In the genomic region with DNA sequence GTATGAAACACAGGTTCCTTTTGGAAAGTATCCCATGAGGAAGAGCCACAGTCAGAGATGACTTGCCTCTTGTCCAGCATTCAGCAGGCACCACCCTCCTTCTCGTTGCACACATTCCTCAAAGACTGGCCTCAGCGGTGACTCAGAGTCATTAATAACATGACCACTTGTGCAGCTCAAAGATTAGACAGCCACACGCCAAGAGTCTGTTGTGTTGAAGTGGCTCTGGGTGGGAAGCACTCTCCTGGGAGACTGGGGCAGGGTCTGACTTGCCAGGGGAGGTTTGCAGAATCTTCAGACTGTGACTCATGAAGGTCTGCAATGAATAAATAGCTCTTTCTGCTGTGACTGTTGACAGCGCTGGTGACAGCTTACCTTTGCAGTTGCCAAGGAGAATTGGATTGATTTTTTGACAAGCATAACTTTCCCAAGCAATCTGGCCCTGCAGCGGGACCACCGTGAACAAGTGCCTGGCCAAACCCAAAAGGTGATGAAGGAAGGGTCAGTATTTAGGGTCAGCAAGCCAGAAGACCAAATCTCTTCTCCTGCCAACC, we compare ENCODE assay signal across 10 mouse cellular contexts.
DNase-seq lines count a peak whose midpoint lies in the region; ATAC-seq and TF ChIP-seq lines count a peak whose summit lies in the region.
"Had no signal": no experiment of that assay in that cellular context is flagged by ENCODE, and none has a peak within 500 bp of the region (broad histone marks: within the 10 kb centered on the region; RNA-seq: fewer than 3 reads in every experiment).

No protein-coding gene starts in this region.

- H3K27ac ChIP-seq in kidney, adult 2 months (ENCODE audit: insufficient read depth, low read depth, low read length) = peak overlapping the region; percentile 7; the same call in 1 of the 2 replicates
- peak overlapping the region; percentile 78 to 81 for H3K27ac ChIP-seq in heart, embryonic 14.5 days (replicated peaks in 1 of 2; ENCODE audit: control insufficient read depth in 1 of 2, insufficient read depth in 1 of 2, low read depth in 2 of 2, low read length in 2 of 2)
- no peak overlapping the region for H3K27ac ChIP-seq in hindbrain, embryonic 14.5 days
- H3K27ac ChIP-seq in hindbrain, embryonic 12.5 days = no peak overlapping the region
- no peak overlapping the region for H3K27ac ChIP-seq in hindbrain, embryonic 13.5 days
- H3K27ac ChIP-seq: midbrain, embryonic 13.5 days had no signal

- H3K36me3 ChIP-seq in kidney, adult 2 months (ENCODE audit: control insufficient read depth, insufficient read depth, low read length) = no peaks in the 10 kb centered on the region
- no peaks in the 10 kb centered on the region for H3K36me3 ChIP-seq in heart, embryonic 14.5 days (ENCODE audit: control insufficient read depth, insufficient read depth, low read length)
- no peaks in the 10 kb centered on the region for H3K36me3 ChIP-seq in hindbrain, embryonic 14.5 days (replicated peaks; ENCODE audit: control insufficient read depth, insufficient read depth)
- H3K36me3 ChIP-seq in hindbrain, embryonic 12.5 days = no peaks in the 10 kb centered on the region
- H3K36me3 ChIP-seq in hindbrain, embryonic 13.5 days = no peaks in the 10 kb centered on the region
- H3K36me3 ChIP-seq: midbrain, embryonic 13.5 days had no signal

- TF ChIP-seq CTCF in kidney, adult 2 months (conservative IDR thresholded peaks at IDR 0.05; ENCODE audit: insufficient read depth, insufficient read length, low read depth, low read length) = no peak

- DNase-seq in kidney, adult 2 months = no peak
- DNase-seq in kidney, adult 11 months = no peak
- peak; percentile 57 for DNase-seq in adrenal gland, postnatal 10 days
- DNase-seq in mesoderm, embryonic 11.5 days (ENCODE audit: low read depth, low spot score) = peak; percentile 48
- DNase-seq in hindbrain, embryonic 14.5 days (ENCODE audit: low spot score) = no peak

- H3K27me3 ChIP-seq in kidney, adult 2 months (replicated peaks; ENCODE audit: control insufficient read depth, insufficient read depth, low read length) = no peaks in the 10 kb centered on the region
- H3K27me3 ChIP-seq in heart, embryonic 14.5 days (ENCODE audit: control insufficient read depth, insufficient read depth, low read length) = no peaks in the 10 kb centered on the region
- no peaks in the 10 kb centered on the region for H3K27me3 ChIP-seq in hindbrain, embryonic 14.5 days (ENCODE audit: control insufficient read depth, insufficient read depth, low read length)
- no peaks in the 10 kb centered on the region for H3K27me3 ChIP-seq in hindbrain, embryonic 12.5 days
- H3K27me3 ChIP-seq in hindbrain, embryonic 13.5 days = 0 out of 2 replicates have a peak, but pooled peaks cover 2% of the 10 kb centered on the region
- H3K27me3 ChIP-seq: midbrain, embryonic 13.5 days had no signal

- H3K9ac ChIP-seq in heart, embryonic 14.5 days (ENCODE audit: low read length) = 0 out of 2 replicates have a peak overlapping the region, but pooled peaks have one; percentile 12
- no peak overlapping the region for H3K9ac ChIP-seq in hindbrain, embryonic 14.5 days
- H3K9ac ChIP-seq in hindbrain, embryonic 12.5 days = no peak overlapping the region
- H3K9ac ChIP-seq in hindbrain, embryonic 13.5 days = no peak overlapping the region
- H3K9ac ChIP-seq: midbrain, embryonic 13.5 days had no signal

- H3K4me2 ChIP-seq in heart, embryonic 14.5 days (ENCODE audit: low read length) = peak overlapping the region; percentile 38
- H3K4me2 ChIP-seq in hindbrain, embryonic 14.5 days (replicated peaks) = no peak overlapping the region
- H3K4me2 ChIP-seq in hindbrain, embryonic 12.5 days (replicated peaks) = no peak overlapping the region
- no peak overlapping the region for H3K4me2 ChIP-seq in hindbrain, embryonic 13.5 days
- H3K4me2 ChIP-seq: midbrain, embryonic 13.5 days had no signal

- H3K9me3 ChIP-seq in heart, embryonic 14.5 days (ENCODE audit: control insufficient read depth, low read length) = no peaks in the 10 kb centered on the region
- no peaks in the 10 kb centered on the region for H3K9me3 ChIP-seq in hindbrain, embryonic 14.5 days (ENCODE audit: control insufficient read depth, low read length)
- no peaks in the 10 kb centered on the region for H3K9me3 ChIP-seq in hindbrain, embryonic 12.5 days (replicated peaks)
- no peaks in the 10 kb centered on the region for H3K9me3 ChIP-seq in hindbrain, embryonic 13.5 days
- H3K9me3 ChIP-seq: midbrain, embryonic 13.5 days had no signal

- WGBS in kidney, adult 2 months = 42% methylated on average over 6 of the region's 6 CpGs
- WGBS in heart, embryonic 14.5 days = 7% methylated on average over 6 of the region's 6 CpGs
- 44% methylated on average over 6 of the region's 6 CpGs for WGBS in hindbrain, embryonic 14.5 days
- 46% methylated on average over 6 of the region's 6 CpGs for WGBS in hindbrain, embryonic 12.5 days
- 64% methylated on average over 6 of the region's 6 CpGs for WGBS in hindbrain, embryonic 13.5 days

- no peak overlapping the region for H3K4me3 ChIP-seq in kidney, adult 2 months (ENCODE audit: insufficient read depth, low read depth, low read length)
- H3K4me3 ChIP-seq in heart, embryonic 14.5 days (ENCODE audit: control insufficient read depth in 1 of 2, insufficient read depth in 1 of 2, low read depth in 1 of 2, low read length in 2 of 2) = no peak overlapping the region
- H3K4me3 ChIP-seq in hindbrain, embryonic 14.5 days (replicated peaks; ENCODE audit: low read length) = no peak overlapping the region
- H3K4me3 ChIP-seq in hindbrain, embryonic 12.5 days = no peak overlapping the region
- H3K4me3 ChIP-seq in hindbrain, embryonic 13.5 days = no peak overlapping the region
- H3K4me3 ChIP-seq: erythroblast, embryonic 14.5 days; midbrain, embryonic 13.5 days had no signal

- H3K4me1 ChIP-seq in kidney, adult 2 months (ENCODE audit: control insufficient read depth, insufficient read depth, low read length) = peaks cover 50% of the 10 kb centered on the region
- H3K4me1 ChIP-seq in heart, embryonic 14.5 days (ENCODE audit: control insufficient read depth in 2 of 2, insufficient read depth in 2 of 2, low read length in 2 of 2) = peaks cover 25 to 50% of the 10 kb centered on the region in 2 experiments
- H3K4me1 ChIP-seq in hindbrain, embryonic 14.5 days (replicated peaks; ENCODE audit: control insufficient read depth, insufficient read depth, low read length) = no peaks in the 10 kb centered on the region
- H3K4me1 ChIP-seq in hindbrain, embryonic 12.5 days = 0 out of 2 replicates have a peak, but pooled peaks cover 3% of the 10 kb centered on the region
- H3K4me1 ChIP-seq in hindbrain, embryonic 13.5 days (replicated peaks) = peaks cover 3% of the 10 kb centered on the region; the same call in 1 of the 2 replicates
- H3K4me1 ChIP-seq: midbrain, embryonic 13.5 days had no signal

- no peak for TF ChIP-seq POLR2A in kidney, adult 2 months (IDR thresholded peaks at IDR 0.05; ENCODE audit: low read depth, low read length)

- ATAC-seq in heart, embryonic 14.5 days (ENCODE audit: insufficient number of reproducible peaks, insufficient read depth, low FRiP score, low read depth) = peak; percentile 87
- ATAC-seq in hindbrain, embryonic 14.5 days (ENCODE audit: low FRiP score) = no peak
- no peak for ATAC-seq in hindbrain, embryonic 12.5 days (ENCODE audit: low FRiP score)
- ATAC-seq in hindbrain, embryonic 13.5 days (ENCODE audit: low FRiP score) = no peak
- ATAC-seq: midbrain, embryonic 13.5 days had no signal

Comparison
In these comparisons a context has a peak if more than half of its experiments do, and no peak if none do; other contexts are left out.
1. DNase-seq: peak in adrenal gland, postnatal 10 days (single experiment) and mesoderm, embryonic 11.5 days (single experiment); none in kidney, adult 2 months (single experiment), kidney, adult 11 months (single experiment) and hindbrain, embryonic 14.5 days (single experiment).
2. H3K27ac ChIP-seq: peak in kidney, adult 2 months (single experiment) and heart, embryonic 14.5 days (2 of 2); none in hindbrain, embryonic 14.5 days (single experiment), hindbrain, embryonic 12.5 days (single experiment) and hindbrain, embryonic 13.5 days (single experiment).